Mouse (Mus musculus) gastrocnemius, adult 8-10 months (tissue): Measurements from ENCODE around the gene Zfp764. TPM values are rescaled to one million over a fixed set of nuclear protein-coding genes. Genes with fewer than 3 reads are reported as not detected.

Experiments
- total RNA-seq, 4 experiments: library from RNA; stranded (reverse); gene quantifications; 2 replicates each; pipeline ENCODE4 v1.2.4; 2022

Zfp764 gene
- total RNA-seq, 4 experiments from 2014 or later = 1.4 to 2.3 (median 1.9) TPM

Other genes with a start within 250 kb of the Zfp764 start
- 10 to 100 TPM; 25.2 to 35.0 (median 32.7) TPM for gene Cd2bp2, start 210.8 kb downstream of the Zfp764 start, total RNA-seq
- 10 to 100 TPM; 29.1 to 34.3 (median 32.1) TPM for gene Tbc1d10b, start 198.4 kb downstream of the Zfp764 start, total RNA-seq
- over 10,000 TPM; 27,006 to 32,685 (median 27,393) TPM for gene Mylpf, start 197.9 kb downstream of the Zfp764 start, total RNA-seq
- 1 to 10 TPM; 4.2 to 5.5 (median 4.8) TPM for gene Zfp553, start 173.8 kb downstream of the Zfp764 start, total RNA-seq
- gene Sept1, start 173.7 kb downstream of the Zfp764 start, total RNA-seq = 1 to 10 TPM; 1.0 to 2.8 (median 1.4) TPM
- gene Zfp771, start 162.5 kb downstream of the Zfp764 start, total RNA-seq = 10 to 100 TPM; 13.7 to 21.0 (median 18.3) TPM
- 10 to 100 TPM; 31.3 to 38.3 (median 33.9) TPM for gene Dctpp1, start 146.1 kb downstream of the Zfp764 start, total RNA-seq
- gene Sephs2, start 132.8 kb downstream of the Zfp764 start, total RNA-seq = 10 to 100 TPM; 38.1 to 45.4 (median 41.6) TPM
- under 1 TPM; 0.07 to 0.25 (median 0.17) TPM for gene Itgal, start 110.6 kb downstream of the Zfp764 start, total RNA-seq
- 10 to 100 TPM; 39.1 to 55.1 (median 41.1) TPM for gene Zfp768, start 61.2 kb downstream of the Zfp764 start, total RNA-seq
- gene Zfp747, start 30.8 kb downstream of the Zfp764 start, total RNA-seq = 1 to 10 TPM; 3.0 to 3.4 (median 3.1) TPM
- 1 to 10 TPM; 1.5 to 2.5 (median 2.1) TPM for gene 9130019O22Rik, start 19.7 kb downstream of the Zfp764 start, total RNA-seq
- 1 to 10 TPM; 1.6 to 2.2 (median 1.7) TPM for gene E430018J23Rik, start 13.2 kb downstream of the Zfp764 start, total RNA-seq
- gene Zfp688, start 15.2 kb upstream of the Zfp764 start, total RNA-seq = 1 to 10 TPM; 1.3 to 3.4 (median 2.2) TPM
- gene Zfp689, start 42.3 kb upstream of the Zfp764 start, total RNA-seq = 1 to 10 TPM in 3 of 4 experiments, under 1 TPM in 1; 0.88 to 1.3 (median 1.2) TPM
- 10 to 100 TPM; 14.8 to 18.4 (median 16.7) TPM for gene Prr14, start 52.8 kb upstream of the Zfp764 start, total RNA-seq
- gene Fbrs, start 72.4 kb upstream of the Zfp764 start, total RNA-seq = 10 to 100 TPM; 21.9 to 29.3 (median 25.1) TPM
- gene Srcap, start 105.2 kb upstream of the Zfp764 start, total RNA-seq = 10 to 100 TPM; 44.3 to 52.4 (median 48.6) TPM
- 1 to 10 TPM; 4.4 to 8.0 (median 5.5) TPM for gene Gm42715, start 112.8 kb upstream of the Zfp764 start, total RNA-seq
- not detected for gene Tmem265, start 154.6 kb upstream of the Zfp764 start, total RNA-seq
- gene Phkg2, start 166.5 kb upstream of the Zfp764 start, total RNA-seq = 10 to 100 TPM in 1 of 4 experiments, 1 to 10 TPM in 3; 8.0 to 10.6 (median 8.4) TPM
- 1 to 10 TPM; 2.0 to 2.6 (median 2.2) TPM for gene Ccdc189, start 181.8 kb upstream of the Zfp764 start, total RNA-seq
- 10 to 100 TPM; 28.6 to 32.3 (median 30.6) TPM for gene Rnf40, start 181.9 kb upstream of the Zfp764 start, total RNA-seq
- gene Zfp629, start 209.0 kb upstream of the Zfp764 start, total RNA-seq = 1 to 10 TPM; 6.8 to 7.8 (median 7.4) TPM